Mouse (Mus musculus) CH12.LX (cell line): ENCODE results near the gene Pmvk. TPM values are rescaled to one million over a fixed set of nuclear protein-coding genes. Genes with fewer than 3 reads are reported as not detected.

ENCODE experiments used
- DNase-seq: peaks from one replicate; pipeline ENCODE4 v3.0.0-alpha.2; 2013; ENCODE audit errors: extremely low read depth
- H3K27ac ChIP-seq: 2 replicates; pipeline ENCODE4 v1.5.1; 2012; ENCODE audit warnings: low read depth, mild to moderate bottlenecking, control low read depth, moderate library complexity; ENCODE audit not compliant: insufficient read depth
- H3K27me3 ChIP-seq: replicated peaks from 2 replicates; pipeline ENCODE3; 2012; ENCODE audit warnings: inconsistent platforms
- H3K36me3 ChIP-seq, 2 experiments: replicated peaks in 1 of 2; 2 replicates each; pipeline versions ENCODE3 to v1.6.1; 2012; ENCODE audit warnings: inconsistent platforms in 1 of 2, low read length in 1 of 2, mild to moderate bottlenecking in 1 of 2, mixed read lengths in 1 of 2, moderate library complexity in 1 of 2; ENCODE audit not compliant: control insufficient read depth in 1 of 2, insufficient read depth in 1 of 2
- H3K4me1 ChIP-seq, 2 experiments: 2 replicates each; pipeline ENCODE4 v1.6.1; 2012; ENCODE audit warnings: inconsistent platforms in 1 of 2, moderate library complexity in 1 of 2; ENCODE audit not compliant: insufficient read depth in 2 of 2, control insufficient read depth in 1 of 2
- H3K4me2 ChIP-seq: 2 replicates; pipeline ENCODE4 v1.6.1; 2012; ENCODE audit warnings: low read depth, mild to moderate bottlenecking, control low read depth; ENCODE audit not compliant: poor library complexity, insufficient read depth, severe bottlenecking
- H3K4me3 ChIP-seq, 3 experiments: fragments of 150-350 bp in 1 of 3; sonication (generic) in 1 of 3; replicated peaks in 1 of 3; 2 replicates each; pipeline versions ENCODE3 to v1.5.1; 2011 to 2012; ENCODE audit warnings: low read depth in 2 of 3, low read length in 2 of 3, mild to moderate bottlenecking in 2 of 3, moderate library complexity in 2 of 3, control low read depth in 1 of 3, improper control_type of control experiment in 1 of 3, inconsistent platforms in 1 of 3, mixed read lengths in 1 of 3; ENCODE audit not compliant: poor library complexity in 1 of 3
- H3K79me2 ChIP-seq: replicated peaks from 2 replicates; pipeline ENCODE4 v1.6.1; 2012; ENCODE audit warnings: mild to moderate bottlenecking, moderate library complexity; ENCODE audit not compliant: control insufficient read depth, poor library complexity, insufficient read depth, severe bottlenecking; ENCODE audit errors: extremely low read depth
- H3K9ac ChIP-seq: 2 replicates; pipeline ENCODE4 v1.6.1; 2012; ENCODE audit warnings: low read depth, mild to moderate bottlenecking, control low read depth, moderate library complexity; ENCODE audit not compliant: insufficient read depth
- H3K9me3 ChIP-seq: replicated peaks from 2 replicates; pipeline ENCODE3; 2012; ENCODE audit warnings: low read length, inconsistent platforms, mixed read lengths
- BHLHE40 ChIP-seq: IDR thresholded peaks from 2 replicates; pipeline ENCODE4 v1.6.1; 2011; ENCODE audit warnings: mild to moderate bottlenecking, low read depth, low read length, improper control_type of control experiment
- CHD1 ChIP-seq: IDR thresholded peaks from 2 replicates; pipeline ENCODE4 v1.6.1; 2012; ENCODE audit warnings: low read depth, low read length, improper control_type of control experiment, inconsistent platforms
- CHD2 ChIP-seq: IDR thresholded peaks from 2 replicates; pipeline ENCODE4 v1.6.1; 2011; ENCODE audit warnings: low read length, improper control_type of control experiment
- CTCF ChIP-seq, 2 experiments: IDR thresholded peaks in 1 of 2; conservative IDR thresholded peaks in 1 of 2; 2 replicates each; pipeline ENCODE4 v1.5.1; 2011 to 2012; ENCODE audit warnings: low read depth in 2 of 2, low read length in 2 of 2, improper control_type of control experiment in 1 of 2, inconsistent platforms in 1 of 2, mild to moderate bottlenecking in 1 of 2, moderate library complexity in 1 of 2
- E2F4 ChIP-seq: IDR thresholded peaks from 2 replicates; pipeline ENCODE4 v1.6.1; 2011; ENCODE audit warnings: low read depth, low read length, improper control_type of control experiment; ENCODE audit not compliant: insufficient replicate concordance
- ELF1 ChIP-seq: IDR thresholded peaks from 2 replicates; pipeline ENCODE4 v1.6.1; 2014; ENCODE audit warnings: low read depth, mild to moderate bottlenecking, inconsistent platforms, low read length, improper control_type of control experiment
- EP300 ChIP-seq: IDR thresholded peaks from 2 replicates; pipeline ENCODE4 v1.6.1; 2011; ENCODE audit warnings: low read length, improper control_type of control experiment
- ETS1 ChIP-seq: conservative IDR thresholded peaks from 2 replicates; pipeline ENCODE4 v1.6.1; 2012; ENCODE audit warnings: low read depth, mild to moderate bottlenecking, inconsistent platforms, low read length, improper control_type of control experiment, moderate library complexity
- GABPA ChIP-seq: IDR thresholded peaks from 2 replicates; pipeline ENCODE4 v1.6.1; 2012; ENCODE audit warnings: low read depth, low read length, improper control_type of control experiment, inconsistent platforms; ENCODE audit not compliant: insufficient replicate concordance
- HCFC1 ChIP-seq: IDR thresholded peaks from 2 replicates; pipeline ENCODE4 v1.6.1; 2012; ENCODE audit warnings: low read depth, mild to moderate bottlenecking, inconsistent platforms, low read length, improper control_type of control experiment
- IRF4 ChIP-seq: IDR thresholded peaks from 2 replicates; pipeline ENCODE4 v1.6.1; 2014; ENCODE audit warnings: low read depth, mild to moderate bottlenecking, inconsistent platforms, low read length, improper control_type of control experiment
- JUN ChIP-seq: IDR thresholded peaks from 2 replicates; pipeline ENCODE4 v1.6.1; 2011; ENCODE audit warnings: low read depth, mild to moderate bottlenecking, low read length, improper control_type of control experiment, moderate library complexity; ENCODE audit not compliant: insufficient read depth
- JUND ChIP-seq: conservative IDR thresholded peaks from 2 replicates; pipeline ENCODE4 v1.6.1; 2011; ENCODE audit warnings: low read depth, low read length, improper control_type of control experiment
- KAT2A ChIP-seq: IDR thresholded peaks from 2 replicates; pipeline ENCODE4 v1.6.1; 2012; ENCODE audit warnings: low read length, improper control_type of control experiment, inconsistent platforms; ENCODE audit not compliant: insufficient replicate concordance
- MAFK ChIP-seq: IDR thresholded peaks from 2 replicates; pipeline ENCODE4 v1.6.1; 2011; ENCODE audit warnings: low read length, improper control_type of control experiment; ENCODE audit not compliant: insufficient replicate concordance
- MAX ChIP-seq: IDR thresholded peaks from 2 replicates; pipeline ENCODE4 v1.6.1; 2011; ENCODE audit warnings: low read length, improper control_type of control experiment
- MAZ ChIP-seq: IDR thresholded peaks from 2 replicates; pipeline ENCODE4 v1.6.1; 2012; ENCODE audit warnings: low read depth, mild to moderate bottlenecking, inconsistent platforms, low read length, improper control_type of control experiment, moderate library complexity
- MEF2A ChIP-seq: IDR thresholded peaks from 2 replicates; pipeline ENCODE4 v1.6.1; 2014; ENCODE audit warnings: low read depth, mild to moderate bottlenecking, inconsistent platforms, low read length, improper control_type of control experiment, borderline replicate concordance
- MXI1 ChIP-seq: IDR thresholded peaks from 2 replicates; pipeline ENCODE4 v1.6.1; 2011; ENCODE audit warnings: mild to moderate bottlenecking, low read depth, low read length, improper control_type of control experiment
- MYC ChIP-seq: IDR thresholded peaks from 2 replicates; pipeline ENCODE4 v1.6.1; 2011; ENCODE audit warnings: low read depth, mild to moderate bottlenecking, improper control_type of control experiment, low read length
- NELFE ChIP-seq: IDR thresholded peaks from 2 replicates; pipeline ENCODE4 v1.6.1; 2011; ENCODE audit warnings: low read depth, low read length, improper control_type of control experiment
- NRF1 ChIP-seq: IDR thresholded peaks from 2 replicates; pipeline ENCODE4 v1.6.1; 2014; ENCODE audit warnings: low read depth, mild to moderate bottlenecking, inconsistent platforms, low read length, improper control_type of control experiment, moderate library complexity
- PAX5 ChIP-seq: IDR thresholded peaks from 2 replicates; pipeline ENCODE4 v1.6.1; 2012; ENCODE audit warnings: low read length, inconsistent platforms, mixed read lengths
- POLR2A ChIP-seq: IDR thresholded peaks from 2 replicates; pipeline ENCODE4 v1.6.1; 2011; ENCODE audit warnings: low read depth, mild to moderate bottlenecking, improper control_type of control experiment, low read length
- POLR2AphosphoS2 ChIP-seq: IDR thresholded peaks from 2 replicates; pipeline ENCODE4 v1.6.1; 2011; ENCODE audit warnings: low read depth, low read length, improper control_type of control experiment
- RAD21 ChIP-seq: IDR thresholded peaks from 2 replicates; pipeline ENCODE4 v1.6.1; 2011; ENCODE audit warnings: low read depth, mild to moderate bottlenecking, low read length, improper control_type of control experiment, moderate library complexity
- RCOR1 ChIP-seq: conservative IDR thresholded peaks from 2 replicates; pipeline ENCODE4 v1.6.1; 2012; ENCODE audit warnings: low read depth, mild to moderate bottlenecking, inconsistent platforms, low read length, improper control_type of control experiment
- SIN3A ChIP-seq: IDR thresholded peaks from 2 replicates; pipeline ENCODE4 v1.6.1; 2012; ENCODE audit warnings: low read length, improper control_type of control experiment, inconsistent platforms
- SMC3 ChIP-seq: IDR thresholded peaks from 2 replicates; pipeline ENCODE4 v1.6.1; 2011; ENCODE audit warnings: low read depth, low read length, improper control_type of control experiment
- TBP ChIP-seq: conservative IDR thresholded peaks from 2 replicates; pipeline ENCODE4 v1.6.1; 2011; ENCODE audit warnings: low read depth, low read length, improper control_type of control experiment
- TCF12 ChIP-seq: IDR thresholded peaks from 2 replicates; pipeline ENCODE4 v1.6.1; 2014; ENCODE audit warnings: low read depth, mild to moderate bottlenecking, inconsistent platforms, low read length, improper control_type of control experiment
- UBTF ChIP-seq: IDR thresholded peaks from 2 replicates; pipeline ENCODE4 v1.6.1; 2012; ENCODE audit warnings: low read depth, mild to moderate bottlenecking, inconsistent platforms, low read length, improper control_type of control experiment, moderate library complexity
- USF1 ChIP-seq: IDR thresholded peaks from 2 replicates; pipeline ENCODE4 v1.6.1; 2014; ENCODE audit warnings: low read depth, mild to moderate bottlenecking, inconsistent platforms, low read length, improper control_type of control experiment
- USF2 ChIP-seq: conservative IDR thresholded peaks from 2 replicates; pipeline ENCODE4 v1.6.1; 2011; ENCODE audit warnings: low read depth, low read length, improper control_type of control experiment
- ZC3H11A ChIP-seq: IDR thresholded peaks from 2 replicates; pipeline ENCODE4 v1.6.1; 2012; ENCODE audit warnings: low read depth, mild to moderate bottlenecking, inconsistent platforms, low read length, improper control_type of control experiment
- ZKSCAN1 ChIP-seq: IDR thresholded peaks from 2 replicates; pipeline ENCODE4 v1.6.1; 2012; ENCODE audit warnings: low read depth, inconsistent platforms, low read length, improper control_type of control experiment, borderline replicate concordance
- ZMIZ1 ChIP-seq: IDR thresholded peaks from 2 replicates; pipeline ENCODE4 v1.6.1; 2012; ENCODE audit warnings: low read depth, mild to moderate bottlenecking, inconsistent platforms, low read length, improper control_type of control experiment
- ZNF384 ChIP-seq: IDR thresholded peaks from 2 replicates; pipeline ENCODE4 v1.6.1; 2012; ENCODE audit warnings: low read depth, low read length, improper control_type of control experiment, inconsistent platforms
- dilution Hi-C: fragments of 300-500 bp; cut with MboI; formaldehyde crosslinking; loops from 2 replicates; pipeline ENCODE4 v1.14.3; 2020; ENCODE audit warnings: low sequenced_read_pairs; ENCODE audit not compliant: extremely low pct_unique_long_range_greater_than_20kb, extremely low pct_ligation_motif_present
- in situ Hi-C: fragments of 300-500 bp; cut with MboI; formaldehyde crosslinking; loops from 3 replicates; pipeline ENCODE4 v1.14.3; 2019; ENCODE audit warnings: low sequenced_read_pairs, low pct_ligation_motif_present, low pct_unique_long_range_greater_than_20kb, mixed read lengths
- polyA plus RNA-seq: library from polyadenylated mRNA; unstranded; fragments of >175 nt; gene quantifications from 2 replicates; pipeline ENCODE4 v1.2.1, GENCODE M21; 2012; ENCODE audit warnings: low read depth; ENCODE audit not compliant: insufficient read length
- total RNA-seq, 2 experiments: library from RNA; depleted of rRNA; stranded (reverse); fragments of 300-350 nt in 1 of 2; fragments of >200 nt in 1 of 2; gene quantifications; 2 replicates each; pipeline ENCODE4 v1.2.3; 2012 to 2014

The Pmvk gene
- total and polyA plus RNA-seq, 3 experiments: 42.0 to 69.3 (median 50.5) TPM

DNA sequence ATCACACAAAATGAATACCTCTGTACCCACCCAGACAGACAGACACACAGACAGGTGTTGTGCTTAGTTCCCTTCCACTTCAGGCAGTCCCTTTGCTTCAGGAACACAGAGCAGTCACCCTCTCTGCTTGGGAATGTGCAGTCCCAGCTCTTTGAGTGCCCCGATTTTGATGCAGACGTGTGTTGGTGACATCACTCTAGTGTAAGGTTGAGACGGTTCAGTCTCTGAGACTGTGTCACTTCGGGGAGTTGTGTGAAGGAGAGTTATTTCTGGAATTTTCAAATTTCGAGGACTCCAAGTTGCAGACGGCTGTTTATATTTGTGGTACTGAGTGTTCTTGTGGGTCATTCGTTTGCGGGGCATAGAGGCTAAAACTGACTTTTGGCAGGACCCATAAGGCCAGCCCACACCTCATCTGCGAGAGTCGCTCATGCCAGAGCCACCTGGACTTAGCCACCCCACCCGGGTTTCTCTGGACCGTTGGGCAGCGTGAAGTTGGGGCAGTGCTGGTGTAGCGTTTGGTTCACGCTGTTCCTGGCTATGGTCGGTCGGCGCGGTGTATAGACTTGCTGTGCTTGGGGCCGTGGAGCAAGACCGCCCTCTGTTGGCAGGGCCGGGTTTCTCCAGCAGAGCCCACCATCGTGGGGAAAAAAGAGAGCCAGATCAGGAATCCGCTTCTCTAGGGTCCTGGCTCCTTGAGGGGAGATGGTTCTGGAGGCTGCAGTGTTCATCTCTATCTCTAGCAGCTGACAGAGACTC is 30.6 kb downstream of the Pmvk start:
- Histone ChIP-seq H3K4me1 (peaks cover 16 to 21% of the 10 kb centered on the region in 2 experiments), H3K9me3 (no peaks in the 10 kb centered on the region), H3K4me3 (no peak overlapping the region), H3K4me2 (peak overlapping the region; percentile 46; the same call in 1 of the 2 replicates)
- in situ Hi-C loops: loop anchor here (5.0 kb wide), 2 partner anchors 38 to 138 kb away; partner anchors contain the start of gene Adam15
- no peak for TF ChIP-seq EP300
- TF ChIP-seq ZKSCAN1: no peak
- no peak for TF ChIP-seq ETS1
- peak; percentile 98 for TF ChIP-seq RAD21
- TF ChIP-seq MYC: no peak
- peak; percentile 14; the same call in 1 of the 2 replicates for TF ChIP-seq IRF4
- no peak for TF ChIP-seq UBTF
- no peak for TF ChIP-seq SIN3A
- no peak for TF ChIP-seq CHD1
- no peak for TF ChIP-seq POLR2A
- TF ChIP-seq JUND: no peak
- TF ChIP-seq USF1: no peak
- no peak; the same call in 1 of the 2 replicates for TF ChIP-seq TCF12
- TF ChIP-seq MEF2A: peak; percentile 20; the same call in 1 of the 2 replicates
- no peak for TF ChIP-seq ZNF384
- no peak for TF ChIP-seq ZMIZ1
- TF ChIP-seq TBP: no peak
- TF ChIP-seq KAT2A: no peak
- no peak for TF ChIP-seq PAX5
- TF ChIP-seq USF2: no peak
- TF ChIP-seq MXI1: peak; percentile 36; the same call in 1 of the 2 replicates
- TF ChIP-seq BHLHE40: no peak
- TF ChIP-seq MAZ: 0 out of 2 replicates have a peak, but pooled peaks have one; percentile 22
- TF ChIP-seq ZC3H11A: peak; percentile 84
- TF ChIP-seq NRF1: no peak
- no peak for TF ChIP-seq HCFC1
- TF ChIP-seq GABPA: no peak
- TF ChIP-seq ELF1: peak; percentile 19; the same call in 1 of the 2 replicates
- TF ChIP-seq MAFK: no peak
- no peak for TF ChIP-seq POLR2AphosphoS2
- no peak for TF ChIP-seq E2F4
- TF ChIP-seq JUN: no peak
- TF ChIP-seq CTCF (conservative IDR thresholded peaks at IDR 0.05 in 1 of 2, IDR thresholded peaks at IDR 0.05 in 1 of 2; ENCODE audit: low read depth in 2 of 2, low read length in 2 of 2): peak; percentile 55 to 98; a peak in 3 of 4 replicates
- TF ChIP-seq RCOR1: no peak
- no peak; the same call in 1 of the 2 replicates for TF ChIP-seq NELFE
- TF ChIP-seq CHD2: no peak
- TF ChIP-seq SMC3: peak; percentile 95
- no peak for TF ChIP-seq MAX
- TF ChIP-seq, all 38 proteins: peak for 9
- no peak overlapping the region for H3K9ac ChIP-seq
- dilution Hi-C loops: no loop called here
- H3K27me3 ChIP-seq: peaks cover 8% of the 10 kb centered on the region
- no peak overlapping the region for H3K27ac ChIP-seq
- H3K36me3 ChIP-seq: no peaks in the 10 kb centered on the region
- DNase-seq: peak; percentile 73
- H3K79me2 ChIP-seq: no peaks in the 10 kb centered on the region
